Mouse (Mus musculus) erythroblast, embryonic 14.5 days (primary cell): ENCODE data around the gene Tspyl4.

ENCODE experiments used
- GATA1 ChIP-seq: IDR thresholded peaks from 2 replicates; pipeline ENCODE4 v1.6.1; 2012; ENCODE audit warnings: low read length, inconsistent platforms, mixed read lengths
- TAL1 ChIP-seq: IDR thresholded peaks from 3 replicates; pipeline ENCODE4 v1.6.1; 2012; ENCODE audit warnings: low read length, inconsistent platforms, mixed read lengths

DNA sequence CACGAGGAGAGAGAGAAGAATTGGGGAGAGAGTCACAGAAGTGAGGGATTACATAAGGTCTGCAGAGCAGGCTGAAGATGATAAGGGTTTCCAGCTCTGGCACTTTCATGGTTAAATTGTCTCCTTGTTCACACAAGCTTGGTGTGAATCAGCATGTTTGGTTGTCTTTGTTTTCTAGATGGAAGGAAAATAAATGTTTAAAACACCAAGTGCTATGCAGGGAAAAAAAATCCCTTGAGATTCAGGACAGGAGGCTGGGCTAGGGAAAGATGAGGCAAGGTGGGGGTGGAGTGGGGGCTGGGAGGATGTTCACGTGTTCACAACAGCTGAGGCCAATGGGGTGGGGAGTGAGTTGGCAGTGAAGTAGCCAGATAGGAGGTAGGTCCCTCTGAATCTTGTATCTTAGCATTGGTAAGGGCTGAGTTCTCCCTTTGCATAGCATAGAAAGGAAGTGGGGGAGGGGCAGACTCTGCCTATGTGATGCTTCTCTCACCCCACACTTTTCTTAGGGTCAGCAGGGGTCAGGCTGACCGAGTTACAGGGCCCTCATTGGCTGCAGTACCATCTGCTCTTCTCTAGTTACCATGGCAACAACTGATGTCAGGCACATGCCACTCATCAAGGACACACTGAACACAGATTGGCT, 19.5 kb downstream of the Tspyl4 start:
- TF ChIP-seq GATA1 (no peak), TAL1 (no peak)
